Mouse (Mus musculus) yolk sac, embryonic 10.5 days (tissue): ENCODE measurements around the gene Pam16.

ENCODE experiments used
- DNase-seq: peaks from one replicate; pipeline ENCODE4 v3.0.0-alpha.2; 2017; ENCODE audit warnings: low spot score

Gene Pam16

GRCm38 (mm10) chr16:4608532-4609059, 16.2 kb downstream of the Pam16 start:
- DNase-seq, result no peak

- peak; percentile 70 for DNase-seq
These were observed 16.8 kb downstream of the Pam16 start for GRCm38 (mm10) chr16:4607818-4608531.

DNA sequence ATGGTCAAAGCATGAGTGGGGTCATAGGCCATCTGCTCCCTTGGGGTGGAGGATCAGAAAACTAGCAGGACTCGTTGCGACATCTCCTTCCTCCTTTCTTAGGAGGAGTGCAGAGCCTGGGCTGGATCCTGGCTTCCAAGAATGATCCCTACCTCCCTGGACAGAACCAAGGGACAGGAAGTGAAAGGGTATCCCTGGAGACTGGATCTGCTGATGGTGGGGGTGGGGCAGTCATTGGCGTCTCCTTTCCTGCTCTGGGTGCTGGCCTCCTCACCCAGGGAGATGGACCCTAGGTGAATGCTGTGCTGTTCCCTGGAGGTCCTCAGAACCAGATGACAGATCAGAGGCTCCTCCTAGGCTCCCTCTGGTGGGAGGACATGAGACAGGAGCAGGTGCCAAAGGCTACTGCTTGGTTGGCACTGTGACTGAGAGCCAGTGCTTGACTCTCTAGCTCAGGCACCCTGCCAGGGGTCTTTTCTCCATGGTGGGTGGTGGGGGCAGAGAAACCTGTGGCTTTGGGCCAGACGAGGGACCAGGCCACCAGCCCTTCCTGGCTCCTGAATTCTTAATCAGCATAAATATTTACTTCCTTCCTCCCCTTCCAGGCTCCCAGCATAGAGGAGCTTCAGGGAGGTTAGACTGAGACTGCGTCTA, 18.2 kb downstream of the Pam16 start:
- peak; percentile 67 for DNase-seq

GRCm38 (mm10) chr16:4605514-4606131, 19.2 kb downstream of the Pam16 start:
- no peak for DNase-seq

DNA sequence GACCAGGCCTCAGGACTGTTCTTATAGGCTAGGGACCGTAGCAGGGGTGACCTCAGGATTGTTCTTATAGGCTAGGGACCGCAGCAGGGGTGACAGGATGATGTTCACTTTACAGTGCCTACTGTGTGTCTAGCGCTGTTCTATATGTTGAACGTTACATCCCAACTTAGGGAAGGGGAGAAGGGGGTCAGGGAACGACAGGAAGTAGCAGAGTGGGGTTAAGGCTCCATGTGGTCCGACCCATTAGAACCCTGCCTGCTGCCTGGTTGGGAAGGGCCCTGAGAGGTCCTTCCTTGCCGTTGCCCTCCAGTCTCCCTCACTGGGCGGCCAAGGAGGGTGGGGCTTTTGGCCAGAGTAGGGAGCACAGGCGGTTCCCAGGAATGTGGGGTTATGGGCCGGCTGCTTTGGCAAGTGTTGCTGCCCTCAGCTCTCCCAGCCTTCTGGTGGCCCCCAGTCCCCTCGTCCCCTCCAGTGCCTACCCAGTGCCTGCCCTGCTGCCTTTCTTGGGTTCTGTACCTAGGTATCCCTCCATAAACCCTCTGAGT, 20.4 kb downstream of the Pam16 start:
- no peak for DNase-seq

GRCm38 (mm10) chr16:4603453-4603837, 21.3 kb downstream of the Pam16 start:
- DNase-seq, result no peak

DNA sequence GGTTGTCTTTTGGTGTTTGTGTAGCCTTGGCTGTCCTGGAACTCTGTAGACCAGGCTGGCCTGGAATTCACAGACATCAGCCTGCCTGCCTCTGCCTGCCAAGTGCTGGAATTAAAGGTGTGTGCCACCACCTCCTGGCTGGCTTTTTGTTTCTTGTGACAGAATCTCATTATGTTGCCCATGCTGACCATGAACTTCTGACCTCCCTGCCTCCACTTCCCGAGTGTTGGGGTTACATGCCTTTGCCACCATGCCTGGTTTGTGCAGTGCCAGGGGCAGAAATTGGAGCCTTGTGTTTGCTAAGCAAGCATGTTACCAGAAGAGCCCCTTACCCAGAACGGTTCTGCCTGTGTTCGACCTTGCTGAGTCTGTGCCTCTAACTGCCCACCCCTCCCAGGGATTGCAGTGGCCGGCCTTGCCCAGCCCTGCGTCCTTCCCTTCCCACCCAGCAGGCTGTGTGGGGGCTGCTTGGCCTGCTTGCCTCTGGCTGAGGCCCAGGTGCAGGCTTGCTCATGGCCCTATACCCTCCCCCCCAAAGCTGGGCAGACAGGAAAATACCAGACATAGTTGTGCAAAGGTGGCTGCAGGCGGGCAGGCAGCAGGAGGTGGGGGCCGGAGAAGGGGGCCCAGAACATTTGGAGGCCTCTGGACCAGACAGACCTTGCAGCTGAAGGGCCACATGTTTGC, 21.9 kb downstream of the Pam16 start:
- peak; percentile 60 for DNase-seq

DNA sequence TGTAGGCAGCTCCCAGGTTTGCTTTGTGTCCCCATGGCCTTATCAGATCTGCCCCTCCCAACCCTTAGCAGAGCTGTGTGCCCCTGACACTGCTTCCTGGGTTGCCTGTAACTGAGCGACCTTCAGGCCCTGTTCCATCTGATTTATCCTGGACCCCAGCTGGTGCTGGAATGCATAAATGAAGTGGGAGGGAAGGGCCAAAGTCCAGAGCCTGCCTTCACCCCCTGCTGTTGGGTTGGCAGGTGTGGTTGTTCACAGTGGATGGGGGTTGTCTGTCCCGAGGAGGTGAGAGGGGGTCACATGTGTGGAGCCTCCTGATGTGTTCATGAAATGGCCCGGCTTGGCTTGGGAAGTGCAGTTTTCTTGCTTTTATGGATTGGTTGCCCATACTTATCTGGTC, 22.6 kb downstream of the Pam16 start:
- DNase-seq, result peak; percentile 81

- DNase-seq, result no peak
These were observed 24.0 kb downstream of the Pam16 start for GRCm38 (mm10) chr16:4600701-4601310.

DNA sequence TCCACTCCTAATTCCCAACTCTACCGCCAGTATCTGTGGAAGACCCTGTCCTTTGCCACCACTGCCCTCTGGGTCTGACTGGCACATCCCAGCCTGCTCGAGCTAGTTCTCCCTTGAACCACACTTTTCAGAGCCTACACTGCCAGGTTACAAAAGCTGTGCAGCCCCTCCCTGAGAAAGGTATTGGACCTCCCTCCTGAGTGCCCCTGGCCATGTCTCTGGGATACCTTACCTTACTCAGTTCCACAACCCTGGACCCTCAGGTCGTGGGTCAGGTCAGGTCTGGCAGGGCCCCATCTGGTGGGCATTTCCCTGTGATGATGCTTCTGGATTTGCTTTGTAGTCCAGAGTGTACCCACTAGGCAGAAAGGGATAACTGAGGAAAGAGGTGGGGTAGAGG, 25.2 kb downstream of the Pam16 start:
- DNase-seq, result no peak

GRCm38 (mm10) chr16:4598891-4599543, 25.8 kb downstream of the Pam16 start:
- DNase-seq, result no peak

DNA sequence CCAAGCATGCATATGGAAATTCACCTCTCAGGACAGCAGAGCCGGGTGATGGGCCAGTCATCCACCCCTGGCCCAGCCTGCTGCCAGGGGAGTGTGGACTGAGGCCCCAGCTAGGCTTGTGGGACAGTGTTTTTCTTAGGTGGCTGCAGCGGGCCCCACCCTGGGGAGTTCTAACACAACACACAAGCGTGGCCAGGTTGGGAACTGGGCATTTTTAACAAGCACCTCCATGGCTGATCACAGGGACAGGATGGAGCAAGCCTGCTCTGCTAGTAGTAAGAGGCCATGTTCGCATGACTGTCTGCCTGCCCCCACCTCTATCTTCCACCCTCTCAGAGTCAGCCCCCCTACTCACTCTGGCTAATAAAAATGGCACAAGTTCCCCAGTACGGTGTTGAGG, 26.7 kb downstream of the Pam16 start:
- no peak for DNase-seq

- DNase-seq, result no peak
These were observed 27.5 kb downstream of the Pam16 start for GRCm38 (mm10) chr16:4597296-4597695.

DNA sequence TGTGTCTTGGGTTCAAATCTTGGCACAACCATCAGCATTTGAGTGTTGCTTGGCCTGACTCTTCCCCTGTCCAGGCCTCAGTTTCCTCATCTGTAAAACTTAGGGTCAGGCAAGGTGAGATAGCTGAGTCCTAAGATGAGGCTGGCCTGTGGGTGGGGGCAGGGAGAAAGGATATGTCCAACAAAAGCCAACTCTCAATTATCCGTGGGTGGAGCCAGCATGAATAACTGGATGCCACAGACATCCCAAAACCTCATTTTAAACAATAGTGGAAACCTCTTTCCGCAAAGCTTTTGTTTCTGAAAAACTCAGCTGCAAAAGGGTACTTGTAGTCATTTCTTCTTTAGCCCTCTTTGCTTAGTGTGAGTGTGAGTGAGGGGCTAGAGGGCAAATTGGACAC, 28.0 kb downstream of the Pam16 start:
- DNase-seq, result no peak

DNA sequence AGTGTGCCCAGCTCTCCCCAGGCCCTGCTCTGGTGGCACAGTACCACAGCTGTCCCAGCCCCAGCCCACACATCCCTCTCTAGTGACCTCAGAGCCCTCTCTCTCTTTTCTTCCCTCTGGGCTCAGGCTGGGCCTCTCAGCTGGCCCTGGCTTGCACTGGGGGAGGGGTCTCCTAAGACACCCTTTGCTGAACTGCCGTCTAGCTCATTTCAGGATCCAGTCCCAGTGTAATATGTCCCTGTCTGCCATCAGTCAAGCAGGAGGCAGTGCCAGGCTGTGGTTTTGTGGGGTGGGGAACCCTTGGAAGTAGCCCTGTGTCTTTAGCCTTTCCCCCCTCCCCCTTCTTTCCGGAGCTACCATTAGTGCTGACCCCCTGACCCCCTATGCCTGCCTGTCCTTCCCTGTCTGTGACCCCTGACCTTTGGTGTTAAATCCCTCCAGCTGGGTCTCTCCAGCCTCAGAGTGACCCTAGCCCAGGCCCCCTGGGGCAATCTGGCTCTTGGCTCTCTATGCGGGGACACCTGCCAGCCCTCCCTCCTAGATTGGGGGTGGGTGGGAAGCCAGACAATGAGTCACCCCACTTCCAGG, 28.6 kb downstream of the Pam16 start:
- DNase-seq, result peak; percentile 82

DNA sequence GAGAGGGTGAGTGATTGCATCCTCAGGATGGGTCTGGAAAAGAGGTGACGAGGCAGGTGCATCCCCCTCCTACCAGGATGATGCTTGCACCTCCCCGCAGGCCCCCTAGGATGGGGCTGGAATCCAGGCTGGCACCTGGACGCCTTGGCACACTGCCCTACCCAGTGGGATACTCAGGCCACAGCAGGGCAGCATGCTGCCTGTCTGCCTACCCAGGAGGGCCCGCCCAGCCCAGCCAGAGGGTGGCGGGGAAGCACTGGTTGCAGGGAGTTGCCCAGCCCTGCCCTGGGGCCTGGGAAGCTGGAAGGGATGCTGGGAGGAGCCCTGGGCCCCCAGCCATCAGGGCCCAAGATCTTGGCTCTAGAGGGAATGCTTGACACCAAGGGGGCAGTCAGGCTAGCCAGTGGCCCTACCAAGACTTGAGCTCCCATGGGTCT, 29.2 kb downstream of the Pam16 start:
- no peak for DNase-seq

DNA sequence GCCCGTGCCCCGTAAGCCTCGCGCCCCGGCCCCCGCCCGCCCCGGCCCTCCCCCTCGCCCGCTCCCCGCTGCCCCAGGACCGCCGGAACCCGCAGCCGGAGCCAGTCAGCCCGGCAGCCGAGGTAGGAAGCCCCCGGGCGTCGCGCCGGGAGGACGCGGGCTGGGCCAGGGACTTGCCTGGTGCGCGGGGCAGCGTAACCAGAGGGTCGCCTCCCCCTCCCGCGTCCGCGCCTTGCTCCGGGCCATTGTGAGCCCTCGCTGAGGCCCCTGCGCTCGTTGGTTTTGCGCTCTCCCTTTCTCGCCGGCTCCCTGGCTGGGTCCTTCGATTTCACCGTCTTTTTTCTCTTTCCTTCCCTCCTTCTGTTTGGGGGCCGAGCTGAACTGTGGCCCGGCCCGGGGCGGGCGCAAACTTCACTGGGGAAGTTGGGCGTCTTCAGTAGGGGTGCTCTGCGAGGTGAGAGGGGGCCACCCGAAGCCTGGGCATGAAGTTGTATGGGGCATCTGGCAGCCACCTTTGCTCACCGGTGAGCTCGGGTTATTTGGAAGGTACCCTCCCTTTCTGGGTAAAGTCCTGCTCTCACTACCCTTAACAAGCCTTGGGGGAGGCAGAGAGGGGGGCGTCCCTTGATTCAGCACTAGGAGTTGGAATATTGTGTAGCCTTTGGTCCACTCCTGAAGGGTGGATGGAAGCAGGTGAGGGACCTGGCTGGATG, 29.8 kb downstream of the Pam16 start:
- no peak for DNase-seq

DNA sequence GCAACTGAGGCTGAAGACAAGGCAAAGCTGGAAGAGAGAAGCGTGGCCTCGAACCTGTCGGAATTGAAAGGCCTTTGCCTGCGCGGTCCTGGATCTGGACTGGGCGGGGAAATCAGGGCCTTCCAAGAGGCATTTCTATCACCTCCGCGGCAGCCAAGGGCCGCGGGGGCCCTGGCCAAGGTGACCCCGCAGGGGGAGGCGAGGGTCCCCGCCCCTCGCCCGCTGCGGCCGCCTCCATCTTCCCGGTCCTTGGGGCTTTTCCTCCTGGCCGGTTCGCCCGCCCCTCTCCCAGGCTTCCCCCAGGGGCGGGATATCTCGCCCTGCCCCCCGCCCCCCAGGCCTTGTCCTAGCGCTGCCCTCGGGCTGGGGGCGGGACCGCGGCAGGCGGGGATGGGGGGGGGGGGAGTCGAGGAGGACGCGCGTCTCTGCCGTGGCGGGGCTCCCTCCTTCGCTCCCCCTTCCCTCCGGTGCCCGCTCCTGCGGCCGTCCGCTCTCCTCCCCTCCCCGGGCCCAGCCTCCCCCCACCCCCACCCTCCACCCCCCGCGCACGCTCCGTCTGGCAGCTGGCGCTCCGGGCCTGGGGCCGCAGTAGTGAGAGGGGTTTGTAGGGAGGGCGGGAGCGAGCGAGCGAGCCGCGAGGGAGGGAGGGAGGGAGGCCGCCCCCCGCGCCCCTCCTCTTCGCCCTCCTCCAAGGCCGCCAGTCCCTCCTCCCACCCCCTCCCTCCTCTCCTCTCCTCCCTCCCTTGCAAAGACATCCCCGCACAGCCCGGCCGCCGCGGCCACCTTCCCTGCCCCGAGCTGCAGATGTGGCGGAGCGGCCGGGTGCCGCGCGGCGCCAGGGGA, 30.6 kb downstream of the Pam16 start, which contains the start of gene Glis2:
Glis2 (plus strand) TSS at position 743 of the 843 bp plus-strand sequence.
- DNase-seq, result peak; percentile 97
